Mouse (Mus musculus) forebrain, embryonic 13.5 days (tissue): Measurements from ENCODE around the gene Pde4d. TPM values are rescaled to one million over a fixed set of nuclear protein-coding genes. Genes with fewer than 3 reads are reported as not detected.

Experiments
- ATAC-seq: fragments of 200-750 bp; cut with Nextera tagmentation; 2 replicates; pipeline ENCODE4 v1.8.0; 2017
- H3K27ac ChIP-seq: fragments of 300-500 bp; sonication (generic); 2 replicates; pipeline ENCODE4 v1.5.1; 2015; ENCODE audit warnings: inconsistent platforms, mild to moderate bottlenecking, moderate library complexity
- H3K27me3 ChIP-seq: fragments of 300-500 bp; sonication (generic); 2 replicates; pipeline ENCODE4 v1.6.1; 2015; ENCODE audit warnings: mild to moderate bottlenecking, inconsistent platforms
- H3K36me3 ChIP-seq: fragments of 300-500 bp; sonication (generic); 2 replicates; pipeline ENCODE4 v1.6.1; 2015; ENCODE audit warnings: mild to moderate bottlenecking, inconsistent platforms; ENCODE audit not compliant: poor library complexity, severe bottlenecking
- H3K4me1 ChIP-seq: fragments of 300-500 bp; sonication (generic); 2 replicates; pipeline ENCODE4 v1.6.1; 2015; ENCODE audit warnings: inconsistent platforms
- H3K4me2 ChIP-seq: fragments of 300-500 bp; sonication (generic); 2 replicates; pipeline ENCODE4 v1.6.1; 2015; ENCODE audit warnings: inconsistent platforms, mild to moderate bottlenecking, moderate library complexity
- H3K4me3 ChIP-seq: fragments of 300-500 bp; sonication (generic); 2 replicates; pipeline ENCODE4 v1.5.1; 2015; ENCODE audit warnings: mild to moderate bottlenecking, inconsistent platforms
- H3K9ac ChIP-seq: fragments of 300-500 bp; sonication (generic); 2 replicates; pipeline ENCODE4 v1.6.1; 2015; ENCODE audit warnings: mild to moderate bottlenecking, inconsistent platforms
- H3K9me3 ChIP-seq: fragments of 300-500 bp; sonication (generic); replicated peaks from 2 replicates; pipeline ENCODE4 v1.6.1; 2016; ENCODE audit warnings: inconsistent platforms
- WGBS: fragments of 180-500 bp; shearing (Covaris S2); methylation state at CpG from one replicate; pipeline ENCODE4 v1.1.7; 2015; 5-methylcytosine and 5-hydroxymethylcytosine counted together
- polyA plus RNA-seq: library from polyadenylated mRNA; unstranded; fragments of >200 nt; fragmentation: Nextera tagmentation; extraction: Ambion mirVana; gene quantifications from 2 replicates; pipeline ENCODE4 v1.2.1, GENCODE M21; 2015

Gene Pde4d
- polyA plus RNA-seq, 1 experiment from 2014 or later, result 11.9 TPM

DNA sequence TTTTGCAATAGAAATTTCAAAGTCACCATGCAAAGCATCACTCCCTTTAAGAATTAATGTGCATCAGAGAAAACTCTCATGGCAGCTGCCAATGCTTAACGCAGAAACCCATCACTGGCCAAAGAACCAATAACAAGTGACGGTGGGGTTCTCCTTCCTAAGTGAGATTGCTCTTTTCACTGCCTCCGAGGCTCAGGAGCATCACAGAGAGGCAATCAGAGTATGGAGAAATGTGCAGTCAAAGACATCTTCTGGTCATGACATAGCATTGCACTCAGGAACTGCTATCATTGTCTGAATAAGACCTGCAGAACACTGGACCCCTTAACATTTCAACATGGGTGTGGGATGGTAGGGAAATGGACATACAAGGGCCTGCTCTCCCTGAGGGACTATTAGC is 892.2 kb downstream of the Pde4d start:
- H3K27ac ChIP-seq, result no peak overlapping the region
- WGBS, result 51% methylated on average over 3 of the region's 3 CpGs

DNA sequence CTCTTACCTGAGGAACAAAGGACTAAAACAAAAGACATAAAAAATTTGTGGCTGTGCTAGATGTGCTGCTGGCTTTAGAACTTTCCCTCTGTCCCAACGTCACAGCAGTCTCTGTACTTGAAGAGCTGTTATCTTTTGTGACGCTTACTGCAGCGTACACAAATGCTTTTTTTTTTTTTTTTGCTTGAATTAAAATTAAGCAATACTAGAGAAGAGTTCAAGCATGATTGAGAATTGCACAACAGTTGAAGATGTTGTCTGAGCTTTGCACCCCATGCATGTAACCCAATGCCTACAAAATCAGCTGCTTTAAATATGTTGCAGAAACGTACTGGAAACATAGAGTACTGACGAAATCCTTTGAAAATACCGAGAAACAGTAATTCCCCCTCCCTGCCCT is 892.7 kb downstream of the Pde4d start:
- H3K4me1 ChIP-seq, result peaks cover 4% of the 10 kb centered on the region; the same call in 1 of the 2 replicates
- 46% methylated on average over 6 of the region's 6 CpGs for WGBS

More for the DNA sequence above, 892.2 kb downstream of the Pde4d start:
- Histone ChIP-seq H3K9me3 (no peaks in the 10 kb centered on the region), H3K9ac (no peak overlapping the region), H3K4me1 (peaks cover 4% of the 10 kb centered on the region; the same call in 1 of the 2 replicates), H3K4me3 (no peak overlapping the region), H3K36me3 (no peaks in the 10 kb centered on the region), H3K4me2 (no peak overlapping the region), H3K27me3 (no peaks in the 10 kb centered on the region)
- no peak for ATAC-seq

DNA sequence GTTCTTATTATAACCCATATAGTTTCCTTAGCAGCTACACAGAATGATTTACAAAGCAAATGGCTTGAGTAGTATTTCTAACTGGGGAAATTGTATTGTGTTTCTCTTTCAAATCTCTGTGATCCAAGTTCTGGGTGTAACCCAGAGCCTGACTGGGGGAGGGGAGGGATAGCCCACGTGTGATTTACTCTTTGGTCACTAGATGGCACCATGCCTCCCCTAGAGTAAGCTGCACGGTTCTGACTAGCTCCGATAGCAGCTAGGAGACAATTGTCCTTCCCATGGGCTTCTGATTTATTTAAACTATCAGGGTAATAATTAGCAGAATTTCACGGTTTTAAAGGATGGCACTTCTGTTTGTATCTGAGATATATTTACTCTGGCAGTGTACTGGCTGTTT is 893.8 kb downstream of the Pde4d start:
- peak; percentile 96 for ATAC-seq
- H3K4me3 ChIP-seq, result no peak overlapping the region
- peaks cover 8% of the 10 kb centered on the region for H3K4me1 ChIP-seq
- H3K27ac ChIP-seq, result no peak overlapping the region
- no peaks in the 10 kb centered on the region for H3K27me3 ChIP-seq
- no peaks in the 10 kb centered on the region for H3K36me3 ChIP-seq
- no peaks in the 10 kb centered on the region for H3K9me3 ChIP-seq
- H3K4me2 ChIP-seq, result no peak overlapping the region
- 1% methylated on average over 4 of the region's 4 CpGs for WGBS
- no peak overlapping the region for H3K9ac ChIP-seq

More for the DNA sequence above, 892.7 kb downstream of the Pde4d start:
- Histone ChIP-seq H3K27ac (no peak overlapping the region), H3K9ac (no peak overlapping the region), H3K4me3 (no peak overlapping the region), H3K4me2 (no peak overlapping the region), H3K36me3 (no peaks in the 10 kb centered on the region), H3K9me3 (no peaks in the 10 kb centered on the region), H3K27me3 (no peaks in the 10 kb centered on the region)
- no peak for ATAC-seq

DNA sequence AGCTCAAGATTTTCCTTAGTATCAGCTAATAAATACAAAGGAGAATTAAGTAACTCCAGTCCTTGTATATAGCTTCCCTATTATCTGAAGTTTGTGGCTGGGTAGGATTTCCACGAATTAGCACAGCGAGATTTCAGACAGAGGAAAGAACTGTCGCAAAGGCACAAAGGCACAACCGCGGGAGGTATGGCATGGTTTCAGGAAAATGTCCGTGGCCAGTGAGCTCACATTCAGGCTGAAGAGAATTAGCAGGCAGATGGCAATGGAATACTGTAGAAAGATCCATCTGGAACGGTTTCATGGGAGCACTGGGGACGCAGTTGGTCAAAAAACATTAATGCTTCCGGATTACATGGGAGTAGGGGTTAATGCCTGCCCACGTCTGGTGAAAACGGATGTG is 898.0 kb downstream of the Pde4d start:
- no peaks in the 10 kb centered on the region for H3K36me3 ChIP-seq
- no peaks in the 10 kb centered on the region for H3K9me3 ChIP-seq
- 41% methylated on average over 11 of the region's 11 CpGs for WGBS
- no peak overlapping the region for H3K9ac ChIP-seq
- H3K4me1 ChIP-seq, result peaks cover 21% of the 10 kb centered on the region
- no peak overlapping the region for H3K4me3 ChIP-seq
- 0 out of 2 replicates have a peak, but pooled peaks have one; percentile 19 for ATAC-seq
- 0 out of 2 replicates have a peak overlapping the region, but pooled peaks have one; percentile 14 for H3K27ac ChIP-seq
- H3K4me2 ChIP-seq, result no peak overlapping the region
- H3K27me3 ChIP-seq, result no peaks in the 10 kb centered on the region

DNA sequence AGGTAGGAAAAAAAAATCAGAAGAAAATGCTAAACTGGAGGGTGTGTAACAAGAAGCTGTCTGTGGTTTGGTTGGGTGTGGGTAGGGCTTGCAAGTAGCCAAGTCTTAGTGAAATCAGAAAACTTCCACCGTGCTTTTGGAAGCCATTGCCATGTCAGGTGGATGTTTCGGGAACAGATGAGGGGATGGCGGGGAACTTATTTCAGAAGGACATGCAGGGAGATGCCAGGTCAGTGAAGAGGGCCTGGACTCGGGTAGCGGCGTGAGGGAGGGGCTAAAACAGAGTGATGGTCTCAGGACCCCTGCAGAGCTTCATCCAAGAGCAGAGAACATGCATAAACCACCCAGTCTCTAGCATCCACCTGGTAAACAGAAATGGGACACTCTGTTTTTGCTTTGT is 898.6 kb downstream of the Pde4d start:
- Histone ChIP-seq H3K36me3 (no peaks in the 10 kb centered on the region), H3K27ac (0 out of 2 replicates have a peak overlapping the region, but pooled peaks have one; percentile 14), H3K27me3 (no peaks in the 10 kb centered on the region), H3K4me3 (no peak overlapping the region), H3K4me2 (no peak overlapping the region), H3K9me3 (no peaks in the 10 kb centered on the region), H3K9ac (no peak overlapping the region), H3K4me1 (peaks cover 20% of the 10 kb centered on the region)
- 94% methylated on average over 6 of the region's 6 CpGs for WGBS
- ATAC-seq, result no peak

DNA sequence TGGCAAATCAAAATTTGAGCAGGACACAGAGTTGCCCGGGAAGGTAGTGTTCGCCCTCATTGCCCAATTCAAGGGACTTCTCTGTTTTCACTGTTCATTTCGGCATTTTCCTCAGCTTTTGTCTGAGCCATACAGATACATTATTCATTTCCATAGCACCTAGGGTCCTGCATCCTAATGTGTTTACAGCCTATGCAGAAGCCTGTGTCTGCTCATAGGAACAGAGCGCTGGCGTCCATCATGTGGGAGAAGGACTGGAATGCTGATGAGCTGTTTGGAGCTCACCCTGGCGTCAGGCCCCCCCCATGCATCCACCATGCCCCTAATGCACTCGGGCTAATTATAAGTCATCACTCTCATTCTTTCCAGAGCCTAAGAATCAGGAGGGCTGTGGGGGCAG is 900.4 kb downstream of the Pde4d start:
- 35% methylated on average over 7 of the region's 7 CpGs for WGBS
- Histone ChIP-seq H3K9ac (no peak overlapping the region), H3K9me3 (no peaks in the 10 kb centered on the region), H3K27ac (0 out of 2 replicates have a peak overlapping the region, but pooled peaks have one; percentile 15), H3K27me3 (no peaks in the 10 kb centered on the region), H3K36me3 (no peaks in the 10 kb centered on the region), H3K4me2 (peak overlapping the region; percentile 14; the same call in 1 of the 2 replicates), H3K4me3 (no peak overlapping the region), H3K4me1 (peaks cover 17% of the 10 kb centered on the region)
- ATAC-seq, result peak; percentile 90

DNA sequence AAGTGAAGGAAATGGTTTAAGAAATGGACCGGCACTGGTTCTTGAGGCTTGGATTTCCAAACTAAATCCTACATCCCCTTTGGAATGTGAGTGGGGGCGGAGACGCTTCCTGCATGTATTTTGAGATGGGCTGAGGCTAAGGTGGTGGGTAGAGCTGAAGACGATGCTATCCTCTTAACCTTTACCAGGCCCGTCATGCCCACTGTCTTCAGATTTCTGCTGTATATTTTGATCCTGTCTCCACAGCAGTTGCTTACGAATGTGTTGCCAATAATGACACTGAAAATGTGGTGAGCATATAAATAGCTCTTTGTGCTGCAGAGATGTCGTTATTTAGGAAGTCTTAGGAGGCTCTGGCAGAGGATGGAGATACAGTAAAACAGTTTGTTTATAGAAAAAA is 904.3 kb downstream of the Pde4d start:
- H3K36me3 ChIP-seq, result no peaks in the 10 kb centered on the region
- H3K27me3 ChIP-seq, result no peaks in the 10 kb centered on the region
- no peak overlapping the region for H3K27ac ChIP-seq
- no peaks in the 10 kb centered on the region for H3K9me3 ChIP-seq
- no peak for ATAC-seq
- H3K4me1 ChIP-seq, result peaks cover 12% of the 10 kb centered on the region
- H3K4me3 ChIP-seq, result no peak overlapping the region
- H3K4me2 ChIP-seq, result no peak overlapping the region
- no peak overlapping the region for H3K9ac ChIP-seq
- WGBS, result 75% methylated on average over 7 of the region's 7 CpGs

DNA sequence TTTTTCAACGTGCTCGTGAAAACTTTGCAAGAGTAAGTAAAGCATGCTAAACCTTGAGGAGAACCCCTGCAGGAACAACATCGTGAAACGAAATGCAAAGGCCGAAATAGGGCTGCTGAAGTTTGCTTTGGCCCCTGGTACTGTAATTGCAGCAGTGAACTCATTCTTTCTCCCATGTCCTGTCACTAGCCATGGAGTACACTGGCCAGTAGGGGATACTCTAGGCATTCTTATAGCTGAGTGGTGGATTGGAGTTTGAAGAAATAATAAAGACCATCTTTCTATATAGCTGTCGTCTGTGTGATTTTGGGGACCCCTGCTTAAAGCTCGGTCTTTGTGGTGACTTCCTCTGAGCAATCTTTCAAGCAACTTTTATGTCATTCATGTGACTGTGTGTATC is 906.5 kb downstream of the Pde4d start:
- Histone ChIP-seq H3K27me3 (no peaks in the 10 kb centered on the region), H3K4me2 (no peak overlapping the region), H3K27ac (no peak overlapping the region), H3K4me1 (no peaks in the 10 kb centered on the region), H3K4me3 (no peak overlapping the region), H3K9me3 (no peaks in the 10 kb centered on the region), H3K9ac (no peak overlapping the region), H3K36me3 (no peaks in the 10 kb centered on the region)
- ATAC-seq, result no peak
- 87% methylated on average over 7 of the region's 7 CpGs for WGBS

DNA sequence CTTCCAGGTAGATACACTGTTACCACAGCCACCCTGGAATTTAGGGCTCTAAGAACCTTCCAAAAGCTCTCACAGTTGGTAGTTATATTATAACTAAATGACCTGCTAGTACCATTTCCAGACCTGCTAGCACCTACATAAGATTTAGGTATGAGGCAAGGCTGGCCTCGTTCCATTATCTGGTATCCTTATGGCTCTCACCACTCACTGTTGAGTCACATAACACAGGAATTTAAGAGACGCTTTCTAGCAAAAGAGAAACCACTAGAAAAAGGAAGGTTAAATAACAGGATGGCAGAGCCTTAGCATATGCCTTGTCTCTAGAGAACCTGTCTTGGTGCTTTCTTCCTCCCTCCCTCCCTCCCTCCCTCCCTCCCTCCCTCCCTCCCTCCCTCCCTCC is 910.2 kb downstream of the Pde4d start:
- no peak overlapping the region for H3K4me3 ChIP-seq
- no peak overlapping the region for H3K4me2 ChIP-seq
- H3K9ac ChIP-seq, result no peak overlapping the region
- no peaks in the 10 kb centered on the region for H3K4me1 ChIP-seq
- H3K9me3 ChIP-seq, result no peaks in the 10 kb centered on the region
- ATAC-seq, result no peak
- H3K27ac ChIP-seq, result no peak overlapping the region
- no peaks in the 10 kb centered on the region for H3K36me3 ChIP-seq
- WGBS, result 78% methylated on average over 2 of the region's 2 CpGs
- no peaks in the 10 kb centered on the region for H3K27me3 ChIP-seq

DNA sequence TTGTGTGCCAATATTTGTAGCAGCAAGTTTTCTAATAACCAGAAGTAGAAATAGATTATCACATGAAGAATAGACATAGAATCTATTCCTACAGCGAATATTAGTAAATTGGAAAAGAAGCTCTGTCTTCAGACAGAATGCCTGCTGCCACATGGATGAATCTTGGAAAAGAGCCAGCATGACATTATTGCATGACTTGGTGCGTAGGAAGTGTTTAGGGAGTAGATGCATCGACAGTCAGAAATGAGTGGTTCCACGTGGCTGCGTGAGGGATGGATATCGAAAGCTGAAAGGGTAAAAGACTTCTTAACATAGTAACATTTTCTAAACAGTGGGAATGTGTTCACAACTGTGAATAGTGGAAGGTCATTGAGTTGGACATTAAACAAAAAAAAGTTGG is 912.6 kb downstream of the Pde4d start:
- no peaks in the 10 kb centered on the region for H3K27me3 ChIP-seq
- no peak overlapping the region for H3K27ac ChIP-seq
- WGBS, result 86% methylated on average over 6 of the region's 6 CpGs
- H3K4me2 ChIP-seq, result no peak overlapping the region
- no peaks in the 10 kb centered on the region for H3K9me3 ChIP-seq
- no peak overlapping the region for H3K4me3 ChIP-seq
- H3K36me3 ChIP-seq, result no peaks in the 10 kb centered on the region
- no peaks in the 10 kb centered on the region for H3K4me1 ChIP-seq
- no peak overlapping the region for H3K9ac ChIP-seq
- ATAC-seq, result no peak

DNA sequence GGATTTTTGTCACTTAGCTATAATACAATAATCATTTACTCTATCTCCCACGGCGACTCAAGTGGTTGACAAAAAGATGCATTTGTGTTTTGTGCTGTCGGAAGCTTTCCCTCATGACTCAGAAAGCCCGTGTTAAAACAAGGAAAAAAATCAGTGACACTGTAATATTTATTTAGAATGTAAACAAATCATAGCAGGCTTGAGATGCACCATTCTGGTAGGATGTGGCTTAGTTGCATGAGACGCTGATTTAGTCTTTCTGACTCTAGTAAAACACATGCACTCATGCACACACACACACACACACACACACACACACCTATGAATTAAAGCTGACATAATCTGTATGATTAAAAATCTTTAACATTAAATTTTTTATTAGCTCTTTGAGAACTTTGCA is 924.7 kb downstream of the Pde4d start:
- Histone ChIP-seq H3K4me1 (no peaks in the 10 kb centered on the region), H3K27me3 (no peaks in the 10 kb centered on the region), H3K9me3 (no peaks in the 10 kb centered on the region), H3K9ac (no peak overlapping the region), H3K4me2 (no peak overlapping the region), H3K4me3 (no peak overlapping the region), H3K36me3 (no peaks in the 10 kb centered on the region), H3K27ac (no peak overlapping the region)
- 87% methylated on average over 5 of the region's 5 CpGs for WGBS
- ATAC-seq, result no peak

DNA sequence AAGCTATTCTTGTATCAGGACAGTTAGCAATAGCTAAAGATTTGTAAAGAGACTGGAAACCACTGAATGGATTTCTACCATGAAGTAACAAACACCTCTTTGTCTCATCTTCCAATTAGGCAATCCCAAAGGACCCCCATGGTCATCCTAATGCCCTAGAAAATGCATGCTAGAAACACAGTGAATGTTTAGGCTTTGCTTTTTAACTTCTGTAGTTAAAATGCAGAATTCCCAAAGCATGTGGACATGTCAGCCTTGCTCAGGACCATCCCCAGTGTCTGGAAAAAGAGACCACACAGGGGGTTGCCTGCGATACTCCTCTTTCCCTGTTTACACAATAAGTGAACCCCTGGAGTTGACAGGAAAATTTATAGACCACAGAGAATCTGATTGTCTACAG is 926.9 kb downstream of the Pde4d start:
- Histone ChIP-seq H3K9me3 (no peaks in the 10 kb centered on the region), H3K27me3 (no peaks in the 10 kb centered on the region), H3K27ac (no peak overlapping the region), H3K9ac (no peak overlapping the region), H3K4me1 (no peaks in the 10 kb centered on the region), H3K36me3 (no peaks in the 10 kb centered on the region), H3K4me2 (no peak overlapping the region), H3K4me3 (no peak overlapping the region)
- WGBS, result 49% methylated on average over 1 of the region's 1 CpGs
- no peak for ATAC-seq

DNA sequence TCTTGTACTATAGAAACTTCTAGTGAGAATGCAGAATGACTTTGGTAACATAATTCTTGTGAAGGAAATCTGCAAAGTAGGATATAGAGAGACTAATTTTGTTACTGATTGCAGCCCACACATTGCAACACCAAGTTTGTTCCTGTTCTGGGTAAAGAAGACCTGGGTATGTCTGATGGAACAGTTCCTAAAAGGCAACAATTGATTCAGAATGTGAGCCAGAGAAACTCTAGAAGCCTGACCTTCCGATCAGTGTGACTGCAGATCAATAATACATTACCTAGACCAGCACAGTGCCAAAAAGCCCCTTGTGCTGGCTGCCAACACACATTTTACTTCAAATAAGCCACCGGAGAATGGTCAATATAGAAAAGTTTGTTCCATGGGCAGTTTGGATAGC is 930.4 kb downstream of the Pde4d start:
- no peaks in the 10 kb centered on the region for H3K9me3 ChIP-seq
- WGBS, result 91% methylated on average over 2 of the region's 2 CpGs
- no peak overlapping the region for H3K27ac ChIP-seq
- no peak overlapping the region for H3K4me3 ChIP-seq
- H3K4me2 ChIP-seq, result no peak overlapping the region
- H3K36me3 ChIP-seq, result no peaks in the 10 kb centered on the region
- ATAC-seq, result no peak
- no peak overlapping the region for H3K9ac ChIP-seq
- no peaks in the 10 kb centered on the region for H3K4me1 ChIP-seq
- no peaks in the 10 kb centered on the region for H3K27me3 ChIP-seq
